Mouse (Mus musculus): Measurements from ENCODE around the gene Lamc2. TPM values are rescaled to one million over a fixed set of nuclear protein-coding genes. Genes with fewer than 3 reads are reported as not detected.
A peak's percentile ranks its signal among the peaks of the same experiment; 100 is the strongest.

Gene Lamc2
- polyA plus RNA-seq, 1 experiment from 2014 or later = 14.5 TPM

DNA sequence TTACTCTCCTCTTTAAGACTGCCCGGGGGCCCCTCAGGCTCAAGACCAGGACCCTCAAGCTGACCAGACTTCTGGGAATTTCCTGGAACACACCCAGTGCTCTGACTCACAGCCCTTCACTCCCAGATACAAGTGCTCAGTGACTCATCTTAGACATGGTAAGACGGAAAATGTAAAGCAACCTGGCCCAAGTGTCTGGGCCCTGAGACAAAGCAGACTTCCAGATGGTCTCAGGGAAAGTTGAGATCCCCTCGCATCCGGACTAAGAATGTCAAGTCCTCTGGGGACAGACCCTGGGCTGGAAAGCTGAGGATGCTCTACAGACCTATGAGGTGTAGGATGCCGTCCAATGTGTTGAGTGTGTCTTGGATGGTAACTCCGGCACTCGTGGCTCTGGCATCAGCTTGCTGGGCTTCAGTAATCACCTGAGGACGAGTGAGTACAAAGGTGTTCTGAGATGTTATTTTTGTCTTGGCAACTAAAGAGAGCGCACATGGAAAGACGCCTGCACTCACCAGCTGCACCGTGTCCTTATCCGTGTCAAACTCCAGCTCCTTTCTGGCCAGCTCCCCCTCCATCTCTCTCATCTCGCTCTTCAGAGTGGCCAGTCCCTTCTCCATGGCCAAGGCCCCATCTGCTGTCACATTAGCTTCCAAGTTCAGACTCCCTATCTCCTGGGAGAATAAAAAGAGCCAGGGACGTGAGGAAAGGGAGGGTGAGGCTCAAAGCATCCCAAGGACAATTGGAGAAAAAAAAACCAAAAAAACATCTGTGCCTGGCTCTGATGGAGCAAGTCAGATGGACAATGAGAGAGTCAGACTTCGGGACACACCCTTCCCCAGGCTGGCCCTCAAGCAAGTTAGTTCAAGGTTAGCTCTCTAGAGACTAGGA lies 59.5 kb downstream of the Lamc2 start:
- no peaks in the 10 kb centered on the region for H3K4me1 ChIP-seq
- H3K4me2 ChIP-seq (replicated peaks) = no peak overlapping the region
- H3K36me3 ChIP-seq = no peaks in the 10 kb centered on the region
- 72% methylated on average over 15 of the region's 15 CpGs for WGBS
- no peak overlapping the region for H3K27ac ChIP-seq (replicated peaks)
- no peaks in the 10 kb centered on the region for H3K27me3 ChIP-seq
- no peak overlapping the region for H3K4me3 ChIP-seq (replicated peaks)
- ATAC-seq (ENCODE audit: insufficient number of reproducible peaks, low FRiP score, low TSS enrichment, low read depth) = peak; percentile 60
- H3K9me3 ChIP-seq (replicated peaks) = no peaks in the 10 kb centered on the region
- H3K9ac ChIP-seq = no peak overlapping the region

DNA sequence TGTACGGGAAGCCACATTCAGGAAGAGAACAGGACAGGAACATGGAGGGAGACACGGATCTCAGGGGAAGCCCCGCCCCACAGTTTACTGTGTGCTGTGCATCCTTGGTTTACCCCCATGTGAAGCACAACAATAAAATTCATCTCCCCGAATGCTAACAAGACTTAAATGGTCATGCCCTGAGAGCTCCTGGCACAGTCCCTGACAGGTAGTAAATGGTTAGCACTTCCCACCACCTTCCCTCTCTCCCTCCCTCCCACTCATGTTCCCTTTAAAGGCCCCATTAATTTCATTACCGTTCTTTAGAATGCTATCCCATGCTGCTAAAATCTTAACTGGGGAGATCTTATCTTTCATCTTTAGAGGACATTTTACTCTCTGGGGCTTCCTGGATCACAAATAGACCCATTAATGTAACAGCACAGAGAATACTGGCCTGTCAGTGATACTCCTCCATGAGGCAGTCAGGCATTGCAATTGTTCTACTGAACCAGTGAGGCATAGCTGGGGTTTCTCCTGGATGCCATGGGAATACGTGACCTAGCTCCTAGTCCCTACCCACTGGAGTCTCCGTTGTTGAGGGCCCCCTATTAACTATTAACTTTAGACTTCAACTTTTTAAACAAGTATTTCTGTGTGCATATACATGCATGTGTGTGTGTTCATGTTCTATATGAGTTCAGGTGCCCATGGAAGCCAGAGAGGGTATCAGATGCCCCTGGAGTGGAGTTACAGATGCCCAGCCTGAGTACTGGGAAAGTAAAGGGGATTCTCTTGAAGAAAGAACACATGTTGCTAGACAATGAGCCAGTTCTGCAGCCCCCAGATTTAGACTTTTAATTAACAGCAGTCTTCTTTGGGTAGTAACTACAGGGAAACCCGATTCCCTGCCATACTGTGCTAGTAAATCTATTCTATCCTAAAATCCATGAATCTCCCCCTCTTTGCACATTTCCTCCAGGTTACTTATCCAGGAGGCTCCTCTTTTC lies 60.7 kb downstream of the Lamc2 start:
- no peak overlapping the region for H3K4me3 ChIP-seq (replicated peaks)
- no peaks in the 10 kb centered on the region for H3K27me3 ChIP-seq
- ATAC-seq (ENCODE audit: insufficient number of reproducible peaks, low FRiP score, low TSS enrichment, low read depth) = no peak
- no peaks in the 10 kb centered on the region for H3K36me3 ChIP-seq
- no peaks in the 10 kb centered on the region for H3K4me1 ChIP-seq
- no peak overlapping the region for H3K27ac ChIP-seq (replicated peaks)
- whole genome bisulfite sequencing = 76% methylated on average over 8 of the region's 8 CpGs
- no peak overlapping the region for H3K9ac ChIP-seq
- H3K9me3 ChIP-seq (replicated peaks) = no peaks in the 10 kb centered on the region
- H3K4me2 ChIP-seq (replicated peaks) = no peak overlapping the region

DNA sequence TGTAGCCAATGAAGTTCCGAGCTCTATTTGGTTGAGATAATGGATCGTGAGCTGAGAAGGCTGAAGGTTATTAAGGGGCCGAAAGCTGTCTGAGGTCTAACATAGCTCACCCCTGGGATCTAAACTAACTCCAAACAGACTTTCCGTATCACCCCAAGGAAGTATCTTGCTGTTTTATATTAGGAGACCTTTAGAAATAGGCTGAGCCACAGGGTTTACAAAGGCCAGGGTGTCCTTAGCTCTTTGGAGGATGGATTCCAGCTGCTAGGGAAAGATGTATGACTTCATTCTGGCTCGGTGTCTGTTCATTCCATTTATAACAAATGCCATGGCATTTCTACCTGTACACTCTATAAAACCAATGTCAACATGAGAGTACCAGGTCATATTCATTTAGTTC lies 61.7 kb downstream of the Lamc2 start:
- H3K27ac ChIP-seq (replicated peaks) = no peak overlapping the region
- H3K4me2 ChIP-seq (replicated peaks) = no peak overlapping the region
- no peak overlapping the region for H3K9ac ChIP-seq
- H3K4me1 ChIP-seq = no peaks in the 10 kb centered on the region
- no peak for ATAC-seq (ENCODE audit: insufficient number of reproducible peaks, low FRiP score, low TSS enrichment, low read depth)
- H3K36me3 ChIP-seq = no peaks in the 10 kb centered on the region
- WGBS = 64% methylated on average over 5 of the region's 5 CpGs
- H3K4me3 ChIP-seq (replicated peaks) = no peak overlapping the region
- no peaks in the 10 kb centered on the region for H3K27me3 ChIP-seq
- H3K9me3 ChIP-seq (replicated peaks) = no peaks in the 10 kb centered on the region

DNA sequence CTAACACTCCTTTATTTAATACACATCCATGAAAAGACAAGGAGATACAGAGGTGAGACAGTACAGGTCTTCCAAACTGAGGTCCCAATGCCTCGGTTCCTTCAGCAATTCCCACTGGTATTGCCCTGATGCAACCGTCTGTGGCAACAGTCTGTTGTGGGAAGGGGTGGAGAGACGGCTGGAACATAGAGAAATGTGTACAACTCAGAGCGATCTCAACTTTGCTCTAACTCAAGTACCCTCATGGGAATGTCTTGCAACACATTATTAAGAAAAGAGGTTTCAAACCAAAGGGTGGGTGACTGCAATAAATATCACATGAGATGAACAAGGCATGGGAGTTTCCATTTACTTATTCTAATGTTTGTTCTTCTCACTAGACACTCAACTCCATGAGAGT lies 63.5 kb downstream of the Lamc2 start:
- Histone ChIP-seq H3K9me3 (replicated peaks) (no peaks in the 10 kb centered on the region), H3K4me2 (replicated peaks) (no peak overlapping the region), H3K27me3 (no peaks in the 10 kb centered on the region), H3K27ac (replicated peaks) (no peak overlapping the region), H3K9ac (no peak overlapping the region), H3K4me1 (no peaks in the 10 kb centered on the region), H3K36me3 (no peaks in the 10 kb centered on the region), H3K4me3 (replicated peaks) (no peak overlapping the region)
- 88% methylated on average over 4 of the region's 4 CpGs for WGBS
- ATAC-seq (ENCODE audit: insufficient number of reproducible peaks, low FRiP score, low TSS enrichment, low read depth) = no peak

DNA sequence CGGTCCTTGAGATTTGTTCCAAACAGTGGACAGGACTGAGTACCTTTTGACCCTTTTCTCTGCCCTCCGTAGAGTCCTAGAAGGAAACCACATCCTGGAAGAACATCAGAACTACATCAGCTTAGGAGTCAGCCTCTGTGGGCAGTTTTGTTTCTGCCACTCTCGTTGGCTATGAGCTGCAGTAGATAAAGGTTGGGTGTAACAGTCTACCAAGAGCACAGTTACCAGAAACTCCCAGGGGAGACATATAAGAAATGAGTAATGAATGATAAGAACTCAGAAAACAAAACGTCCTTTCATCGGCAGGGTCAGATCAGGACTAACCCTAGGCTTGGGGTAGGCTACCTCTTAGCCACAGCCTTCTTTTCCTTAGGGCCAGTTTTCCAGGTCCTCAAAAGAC lies 64.9 kb downstream of the Lamc2 start:
- Histone ChIP-seq H3K9ac (no peak overlapping the region), H3K36me3 (no peaks in the 10 kb centered on the region), H3K4me1 (no peaks in the 10 kb centered on the region), H3K9me3 (replicated peaks) (no peaks in the 10 kb centered on the region), H3K27me3 (no peaks in the 10 kb centered on the region), H3K4me2 (replicated peaks) (no peak overlapping the region), H3K27ac (replicated peaks) (no peak overlapping the region), H3K4me3 (replicated peaks) (no peak overlapping the region)
- 83% methylated on average over 5 of the region's 5 CpGs for WGBS
- ATAC-seq (ENCODE audit: insufficient number of reproducible peaks, low FRiP score, low TSS enrichment, low read depth) = no peak

GRCm38 (mm10) chr1:153120544-153120943 lies 65.7 kb downstream of the Lamc2 start:
- 41% methylated on average over 6 of the region's 6 CpGs for WGBS

DNA sequence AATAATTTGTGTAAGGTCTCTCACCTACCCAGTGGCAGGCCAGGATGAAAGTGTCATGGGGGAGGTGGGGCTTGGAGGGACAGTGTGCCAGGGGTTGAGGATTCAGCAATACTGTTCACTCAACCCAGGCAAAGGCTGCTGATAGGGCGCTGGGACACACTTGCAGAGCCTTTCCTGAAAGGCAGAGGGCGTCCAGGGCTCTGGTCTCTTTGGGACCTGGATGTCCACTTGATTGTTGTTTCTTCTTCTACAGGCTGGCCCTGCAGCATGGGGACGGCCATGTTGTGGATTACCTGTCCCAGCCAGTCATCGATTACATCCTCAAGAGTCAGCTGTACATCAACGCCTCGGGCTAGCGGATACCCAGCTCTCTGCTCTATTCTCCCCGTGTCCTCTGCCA lies 70.9 kb downstream of the Lamc2 start:
- Histone ChIP-seq H3K9me3 (replicated peaks) (no peaks in the 10 kb centered on the region), H3K4me2 (replicated peaks) (no peak overlapping the region), H3K9ac (no peak overlapping the region), H3K36me3 (no peaks in the 10 kb centered on the region), H3K4me3 (replicated peaks) (no peak overlapping the region), H3K27ac (replicated peaks) (no peak overlapping the region), H3K4me1 (no peaks in the 10 kb centered on the region), H3K27me3 (no peaks in the 10 kb centered on the region)
- WGBS = 85% methylated on average over 8 of the region's 8 CpGs
- no peak for ATAC-seq (ENCODE audit: insufficient number of reproducible peaks, low FRiP score, low TSS enrichment, low read depth)

More at GRCm38 (mm10) chr1:153120544-153120943, 65.7 kb downstream of the Lamc2 start:
- Histone ChIP-seq H3K9me3 (replicated peaks) (no peaks in the 10 kb centered on the region), H3K36me3 (no peaks in the 10 kb centered on the region), H3K4me1 (no peaks in the 10 kb centered on the region), H3K4me2 (replicated peaks) (no peak overlapping the region), H3K27ac (replicated peaks) (no peak overlapping the region), H3K4me3 (replicated peaks) (no peak overlapping the region), H3K9ac (no peak overlapping the region), H3K27me3 (no peaks in the 10 kb centered on the region)
- ATAC-seq (ENCODE audit: insufficient number of reproducible peaks, low FRiP score, low TSS enrichment, low read depth) = no peak

DNA sequence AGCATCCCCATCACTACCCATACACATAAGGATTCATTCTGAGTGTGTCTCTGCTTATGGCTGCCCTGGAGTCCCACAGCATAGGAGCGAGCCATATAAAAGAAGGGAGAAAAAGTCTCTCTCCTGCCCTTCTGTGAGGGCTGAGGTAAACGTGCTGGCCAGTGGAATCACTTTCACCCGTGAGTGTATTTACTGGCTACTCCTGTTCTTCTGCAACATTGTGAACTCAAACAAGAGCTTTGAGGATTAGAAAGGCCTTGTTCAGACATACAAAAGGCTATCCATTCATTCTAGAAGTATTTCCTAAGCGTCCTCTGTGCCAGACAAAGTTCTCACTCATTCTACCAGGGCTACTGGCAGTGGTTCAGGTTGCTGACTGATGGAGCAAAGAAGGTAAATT lies 74.7 kb downstream of the Lamc2 start:
- no peaks in the 10 kb centered on the region for H3K9me3 ChIP-seq (replicated peaks)
- no peak overlapping the region for H3K4me2 ChIP-seq (replicated peaks)
- no peak for ATAC-seq (ENCODE audit: insufficient number of reproducible peaks, low FRiP score, low TSS enrichment, low read depth)
- no peak overlapping the region for H3K27ac ChIP-seq (replicated peaks)
- no peaks in the 10 kb centered on the region for H3K4me1 ChIP-seq
- H3K9ac ChIP-seq = no peak overlapping the region
- no peak overlapping the region for H3K4me3 ChIP-seq (replicated peaks)
- H3K36me3 ChIP-seq = no peaks in the 10 kb centered on the region
- WGBS = 63% methylated on average over 4 of the region's 4 CpGs
- H3K27me3 ChIP-seq = no peaks in the 10 kb centered on the region

GRCm38 (mm10) chr1:153109836-153110235 lies 76.4 kb downstream of the Lamc2 start:
- WGBS = 41% methylated on average over 3 of the region's 3 CpGs
- no peak overlapping the region for H3K4me3 ChIP-seq (replicated peaks)
- ATAC-seq (ENCODE audit: insufficient number of reproducible peaks, low FRiP score, low TSS enrichment, low read depth) = no peak
- no peaks in the 10 kb centered on the region; the same call in 1 of the 2 replicates for H3K4me1 ChIP-seq
- no peaks in the 10 kb centered on the region for H3K27me3 ChIP-seq
- no peak overlapping the region for H3K27ac ChIP-seq (replicated peaks)
- no peak overlapping the region for H3K4me2 ChIP-seq (replicated peaks)
- H3K9me3 ChIP-seq (replicated peaks) = no peaks in the 10 kb centered on the region
- H3K9ac ChIP-seq = no peak overlapping the region
- no peaks in the 10 kb centered on the region for H3K36me3 ChIP-seq

DNA sequence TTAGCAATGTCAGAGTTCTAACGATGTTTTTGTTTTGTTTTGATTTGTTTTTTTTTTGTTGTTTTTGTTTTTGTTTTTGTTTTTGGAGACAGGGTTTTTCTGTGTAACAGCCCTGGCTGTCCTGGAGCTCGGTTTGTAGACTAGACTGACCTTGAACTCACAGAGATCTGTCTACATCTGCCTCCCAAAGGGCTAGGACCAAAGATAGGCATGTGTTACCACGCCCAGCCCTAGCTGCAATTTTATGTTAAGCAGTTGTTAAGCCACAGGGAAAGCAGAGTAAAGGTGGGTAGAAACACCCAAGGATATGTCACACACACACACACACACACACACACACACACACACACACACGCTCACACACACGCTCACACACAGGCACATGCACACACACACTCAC lies 76.9 kb downstream of the Lamc2 start:
- Histone ChIP-seq H3K4me1 (no peaks in the 10 kb centered on the region; the same call in 1 of the 2 replicates), H3K27ac (replicated peaks) (no peak overlapping the region), H3K36me3 (no peaks in the 10 kb centered on the region), H3K9me3 (replicated peaks) (no peaks in the 10 kb centered on the region), H3K4me3 (replicated peaks) (no peak overlapping the region), H3K4me2 (replicated peaks) (no peak overlapping the region), H3K9ac (no peak overlapping the region), H3K27me3 (no peaks in the 10 kb centered on the region)
- no peak for ATAC-seq (ENCODE audit: insufficient number of reproducible peaks, low FRiP score, low TSS enrichment, low read depth)
- 76% methylated on average over 5 of the region's 5 CpGs for WGBS

DNA sequence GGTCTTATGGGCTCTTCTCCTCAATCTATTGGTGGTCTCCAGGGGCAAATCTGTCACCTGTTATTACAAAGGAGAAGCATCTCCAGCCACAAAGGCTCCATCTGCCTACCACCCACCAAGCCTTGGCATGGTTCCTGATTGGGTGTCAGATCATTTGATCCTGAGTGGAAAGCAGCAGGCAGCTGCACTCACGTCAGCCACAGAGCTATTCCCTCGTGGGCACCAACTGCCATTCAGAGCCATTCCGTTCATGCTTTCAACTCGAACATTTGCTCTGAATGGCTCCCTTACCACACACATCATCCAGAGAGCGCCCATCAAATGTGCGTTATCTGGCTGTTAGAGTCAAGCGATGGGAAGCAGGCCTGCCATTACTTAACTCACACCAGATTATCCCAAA lies 78.4 kb downstream of the Lamc2 start:
- 27% methylated on average over 7 of the region's 7 CpGs for WGBS
- no peak overlapping the region for H3K27ac ChIP-seq (replicated peaks)
- no peaks in the 10 kb centered on the region for H3K27me3 ChIP-seq
- H3K4me2 ChIP-seq (replicated peaks) = no peak overlapping the region
- no peaks in the 10 kb centered on the region for H3K9me3 ChIP-seq (replicated peaks)
- no peak for ATAC-seq (ENCODE audit: insufficient number of reproducible peaks, low FRiP score, low TSS enrichment, low read depth)
- no peak overlapping the region for H3K4me3 ChIP-seq (replicated peaks)
- H3K4me1 ChIP-seq = no peaks in the 10 kb centered on the region; the same call in 1 of the 2 replicates
- no peak overlapping the region for H3K9ac ChIP-seq
- no peaks in the 10 kb centered on the region for H3K36me3 ChIP-seq
